Mouse (Mus musculus): Measurements from ENCODE around the gene Sass6.
"Not testable (repeated sequence)": the region's sequence is repeated elsewhere in the genome, so short reads cannot be mapped to it uniquely, and the experiment has no call there.

Sass6 gene

DNA sequence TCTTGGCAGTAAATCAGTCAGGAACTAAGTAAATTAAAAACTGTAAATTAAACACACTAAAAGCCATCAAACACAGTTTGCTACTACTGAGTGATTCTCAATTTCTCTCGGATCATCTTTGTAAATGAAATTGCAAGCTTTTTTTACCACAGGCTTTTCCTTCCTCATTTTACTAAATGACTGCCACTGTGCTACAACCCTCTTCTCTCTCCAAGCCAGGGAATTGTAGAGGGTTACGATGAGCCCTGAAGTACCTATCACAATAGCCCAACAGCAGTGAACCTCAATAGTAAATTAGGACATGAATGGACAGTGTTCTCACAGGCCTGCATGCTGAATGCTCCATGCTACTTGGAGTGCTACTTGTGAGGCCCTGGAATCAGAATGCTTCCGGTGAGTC, 39.3 kb downstream of the Sass6 start:
- no peak for DNase-seq

DNA sequence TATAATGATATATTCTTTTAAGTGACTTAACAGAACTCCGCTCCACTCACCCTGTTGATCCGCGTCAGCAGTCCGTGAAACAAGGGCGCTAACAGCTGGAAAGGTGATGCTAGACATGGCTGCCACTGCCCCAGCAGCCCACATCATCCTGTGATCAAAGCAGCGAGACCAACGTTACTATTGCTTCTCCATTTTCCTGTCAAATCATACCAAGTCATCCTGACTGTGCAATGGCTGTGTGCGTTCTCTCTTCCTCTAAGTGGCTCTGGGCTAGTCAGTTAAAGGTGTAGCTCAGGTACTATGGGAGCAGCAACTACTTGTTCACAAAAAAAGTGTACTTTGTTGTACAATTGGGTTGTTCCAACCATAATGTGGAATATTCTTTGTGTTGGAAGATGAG, 40.1 kb downstream of the Sass6 start:
- no peak for DNase-seq

DNA sequence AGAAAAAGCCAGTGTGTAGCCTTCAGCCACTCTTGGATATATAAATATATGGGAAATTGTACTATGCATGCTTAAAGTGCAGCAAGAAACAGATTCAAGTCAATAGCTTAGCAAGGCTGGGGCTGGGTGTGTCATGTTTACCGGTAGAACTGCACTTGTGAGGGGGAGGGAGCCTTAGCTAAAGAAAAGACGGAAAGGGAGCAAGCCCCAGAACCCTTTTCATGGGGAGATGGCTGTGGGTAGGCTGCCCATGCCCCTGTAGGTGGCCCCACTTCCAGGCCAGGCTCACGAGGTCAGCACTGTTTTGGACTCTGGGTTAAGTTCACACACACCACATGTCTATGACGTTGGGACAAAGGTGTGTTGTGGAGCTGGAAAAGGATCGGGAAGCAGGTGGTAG, 41.0 kb downstream of the Sass6 start:
- no peak for DNase-seq

DNA sequence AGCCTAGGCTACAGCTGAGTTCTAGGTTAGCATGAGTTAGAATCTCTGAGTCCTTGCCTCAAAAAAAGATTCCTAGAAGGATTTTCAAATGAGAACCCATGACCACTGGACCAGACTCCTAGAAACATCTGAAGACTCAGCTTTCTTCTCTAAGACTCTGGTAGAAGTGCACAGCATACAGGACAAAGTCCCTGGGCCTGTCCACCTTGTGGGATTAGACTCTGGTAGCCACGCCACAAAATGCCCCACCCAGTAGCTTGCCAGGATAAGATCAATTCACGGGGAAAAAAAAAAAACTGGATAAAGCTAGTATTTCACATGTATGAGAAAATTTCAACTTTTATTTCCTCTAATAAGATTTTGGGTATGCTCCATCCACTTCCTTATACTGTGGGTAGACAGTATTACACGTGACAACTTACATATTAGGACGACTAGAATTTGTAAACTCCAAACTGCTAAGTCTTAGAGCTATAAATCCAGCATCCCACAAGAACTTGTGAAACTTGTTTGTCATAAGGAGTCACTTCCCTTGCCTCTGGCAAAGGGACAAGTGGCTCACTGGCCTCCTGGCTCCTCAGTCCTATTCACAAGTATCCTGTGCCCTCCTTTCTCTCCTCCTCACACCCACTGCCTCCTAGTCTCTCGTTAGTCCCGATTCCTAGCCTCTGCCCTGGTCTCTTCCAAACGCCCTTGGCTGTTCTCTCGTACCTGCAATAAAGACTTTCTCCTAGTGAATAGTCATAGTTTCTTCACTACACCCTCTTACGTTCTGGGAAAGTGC, 43.1 kb downstream of the Sass6 start:
- no peak for DNase-seq

DNA sequence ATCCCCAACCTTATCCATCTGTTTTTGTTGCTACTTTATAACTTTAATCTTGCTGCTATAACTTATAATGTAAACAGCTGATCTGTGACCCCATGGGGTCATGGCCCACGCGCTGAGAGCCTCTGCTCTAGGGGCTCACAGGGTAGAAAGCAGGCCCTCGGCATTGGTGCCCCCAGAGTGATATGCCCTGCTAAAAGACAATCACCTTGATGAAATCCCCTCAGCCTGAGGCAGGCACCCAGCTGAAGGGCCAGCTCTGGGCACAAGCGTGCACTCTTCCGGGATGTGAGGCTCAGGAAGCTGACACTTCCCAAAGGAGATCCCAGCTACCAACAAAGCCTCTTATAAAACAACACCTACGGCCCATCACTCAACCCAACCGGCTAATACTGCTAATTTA, 43.8 kb downstream of the Sass6 start:
- DNase-seq = no peak

DNA sequence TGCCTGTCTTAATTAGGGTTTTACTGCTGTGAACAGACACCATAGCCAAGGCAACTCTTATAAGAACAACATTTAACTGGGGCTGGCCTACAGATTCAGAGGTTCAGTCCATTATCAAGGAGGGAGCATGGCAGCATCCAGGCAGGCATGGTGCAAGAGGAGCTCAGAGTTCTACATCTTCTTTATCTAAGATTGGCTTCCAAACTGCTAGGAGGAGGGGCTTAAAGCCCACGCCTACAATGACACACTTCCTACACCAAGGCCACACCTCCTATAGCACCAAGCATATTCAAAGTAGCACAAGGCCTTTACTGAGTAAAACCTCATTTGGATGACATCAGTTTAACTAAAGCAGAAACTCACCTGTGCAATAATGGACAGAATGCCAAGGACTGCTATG, 45.2 kb downstream of the Sass6 start:
- no peak for DNase-seq

DNA sequence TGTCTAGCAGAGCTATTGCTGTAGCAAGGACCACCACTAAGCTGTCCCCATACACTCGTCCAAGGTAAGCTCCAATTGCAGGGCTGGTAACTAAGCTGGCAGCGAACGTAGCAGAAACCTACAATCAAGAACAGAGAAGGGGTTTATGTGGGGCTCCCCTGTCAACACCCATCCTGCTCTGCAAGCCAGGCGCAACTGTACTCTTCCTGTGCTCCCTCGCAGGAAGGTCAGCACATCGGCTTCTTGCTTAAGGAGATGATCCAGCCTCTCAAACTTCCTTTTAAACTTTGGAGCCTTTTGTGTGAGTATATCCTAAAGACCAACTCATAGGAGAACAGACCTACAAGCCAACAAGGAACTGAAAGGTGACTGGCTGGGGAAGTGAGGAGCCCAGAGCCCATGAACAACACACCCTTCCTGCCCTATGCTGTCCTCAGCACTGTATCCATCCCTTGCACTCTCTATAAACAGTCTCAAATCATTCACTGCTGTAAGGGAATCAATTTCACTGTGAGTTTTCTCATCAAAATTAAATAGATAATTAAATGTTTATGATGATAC, 47.1 kb downstream of the Sass6 start:
- DNase-seq = no peak

DNA sequence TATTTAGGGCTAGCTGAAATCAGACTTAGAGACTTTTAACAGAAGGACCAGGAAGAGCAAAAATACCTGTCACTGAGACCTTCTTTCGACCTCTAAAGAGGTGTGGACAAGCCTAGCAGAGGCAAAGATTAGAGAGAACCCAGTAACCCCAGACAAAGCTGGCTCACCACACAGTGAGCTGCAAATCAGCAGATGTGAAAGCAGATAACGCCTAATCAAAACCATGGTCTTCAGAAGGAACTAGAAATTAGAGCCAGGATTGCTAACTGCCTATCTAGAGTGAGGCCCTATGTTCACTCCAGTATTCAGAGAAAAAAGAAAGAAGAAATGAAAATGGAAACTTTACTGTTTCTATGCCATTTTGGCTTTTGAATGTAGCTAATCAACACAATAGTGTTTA, 47.6 kb downstream of the Sass6 start:
- DNase-seq = no peak

DNA sequence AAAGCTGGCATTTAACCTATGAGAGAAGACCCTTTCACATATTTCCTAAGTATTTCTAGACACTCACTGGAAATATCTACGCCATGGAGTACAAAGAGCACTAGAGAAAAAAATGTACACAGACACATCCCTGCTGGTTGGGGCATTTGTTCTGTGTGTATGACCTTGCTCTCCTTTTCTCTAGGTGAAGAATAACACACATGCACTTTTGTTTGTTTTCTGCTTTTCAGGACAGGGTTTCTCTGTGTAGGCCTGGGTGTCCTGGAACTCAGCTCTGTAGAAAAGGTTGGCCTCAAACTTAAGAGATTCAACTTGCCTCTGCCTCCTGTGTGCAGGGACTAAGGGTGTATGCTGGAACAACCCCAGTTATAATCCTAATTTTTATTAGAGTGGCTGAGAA, 51.6 kb downstream of the Sass6 start:
- DNase-seq = no peak

DNA sequence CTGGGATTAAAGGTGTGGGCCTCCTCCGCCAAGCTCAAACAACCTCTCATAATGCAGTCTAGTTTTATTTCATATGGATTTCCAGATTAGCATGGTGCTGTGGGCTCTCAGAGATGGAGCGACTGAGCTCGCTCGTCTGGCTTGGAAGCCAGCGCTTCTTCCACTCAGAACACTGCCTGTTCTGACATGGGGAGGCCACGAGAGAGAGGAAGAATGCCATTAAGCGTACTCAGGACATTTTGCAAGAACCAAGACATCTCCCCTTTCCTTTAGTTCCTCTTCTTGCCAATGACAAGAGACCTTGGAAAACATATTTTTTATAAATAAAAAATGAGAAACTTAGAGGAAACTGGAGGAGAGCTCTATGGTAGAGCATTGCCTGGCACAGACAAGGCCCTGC, 54.0 kb downstream of the Sass6 start:
- no peak for DNase-seq

DNA sequence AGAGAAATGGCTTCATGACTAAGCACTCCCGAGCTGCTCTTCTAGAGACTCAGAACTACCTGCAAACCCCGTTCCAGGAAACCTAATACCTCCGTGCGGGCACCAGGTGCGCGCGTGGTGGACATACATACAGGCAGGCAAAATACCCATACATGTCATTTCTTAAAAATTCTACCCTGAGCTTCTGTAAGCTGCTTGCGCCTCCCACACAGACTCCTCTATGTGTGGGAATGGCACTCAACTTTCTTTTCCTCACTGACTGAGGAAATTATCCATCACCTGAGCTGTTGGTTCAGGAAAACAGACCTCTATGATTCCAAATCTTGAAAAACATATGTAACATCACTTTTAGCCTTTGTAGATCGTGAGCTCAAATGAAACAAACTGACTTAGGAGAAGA, 55.9 kb downstream of the Sass6 start:
- DNase-seq = no peak

DNA sequence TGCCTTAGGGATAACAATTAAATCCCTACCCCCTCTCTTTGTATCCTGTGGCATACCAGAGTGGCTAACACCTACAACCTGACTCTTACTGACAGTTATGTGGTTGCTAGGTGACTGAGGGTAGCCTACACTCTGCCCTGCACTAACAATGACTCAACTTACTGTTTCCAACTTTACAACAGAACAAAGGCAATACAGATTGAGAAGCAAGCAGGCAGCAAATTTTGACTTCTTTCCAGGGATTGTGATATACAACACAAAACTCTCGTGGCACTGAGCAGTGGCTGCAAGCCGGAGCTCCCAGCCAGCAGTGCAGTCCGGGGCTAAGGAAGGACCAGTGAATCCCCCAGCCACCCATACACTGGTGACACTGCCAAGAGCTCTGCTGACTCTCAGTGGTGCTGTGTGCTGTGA, 57.3 kb downstream of the Sass6 start:
- no peak for DNase-seq

DNA sequence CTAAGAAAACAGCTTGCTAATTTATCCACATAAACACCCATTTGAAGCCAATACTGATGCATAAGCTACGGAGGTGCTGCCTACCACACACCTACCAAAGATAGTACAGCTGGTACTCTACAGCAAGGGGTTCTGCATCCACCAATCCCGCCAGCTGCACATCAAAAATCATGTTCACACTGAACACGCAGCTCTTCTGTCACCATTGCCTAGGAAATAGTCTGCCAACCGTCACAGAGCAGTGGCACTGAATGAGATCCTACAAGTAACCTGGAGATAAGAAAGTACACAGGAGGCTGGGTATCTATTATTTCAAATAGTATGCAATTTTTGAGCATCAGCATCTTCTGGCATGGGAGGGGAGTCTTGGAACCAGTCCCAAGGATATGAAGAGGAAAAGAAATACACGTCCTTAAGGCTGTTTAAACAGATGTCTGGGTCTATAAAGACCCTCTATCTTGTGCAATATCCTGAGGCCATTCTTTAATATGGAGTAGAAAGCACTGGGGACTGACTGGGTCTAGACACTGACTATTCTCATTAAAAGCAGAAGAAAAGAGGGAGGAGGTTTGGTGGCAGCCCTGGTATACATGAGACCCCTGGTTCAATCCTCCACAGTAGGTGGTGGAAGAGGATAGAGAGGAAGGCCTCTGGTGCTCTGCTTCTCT, 58.6 kb downstream of the Sass6 start:
- no peak for DNase-seq

DNA sequence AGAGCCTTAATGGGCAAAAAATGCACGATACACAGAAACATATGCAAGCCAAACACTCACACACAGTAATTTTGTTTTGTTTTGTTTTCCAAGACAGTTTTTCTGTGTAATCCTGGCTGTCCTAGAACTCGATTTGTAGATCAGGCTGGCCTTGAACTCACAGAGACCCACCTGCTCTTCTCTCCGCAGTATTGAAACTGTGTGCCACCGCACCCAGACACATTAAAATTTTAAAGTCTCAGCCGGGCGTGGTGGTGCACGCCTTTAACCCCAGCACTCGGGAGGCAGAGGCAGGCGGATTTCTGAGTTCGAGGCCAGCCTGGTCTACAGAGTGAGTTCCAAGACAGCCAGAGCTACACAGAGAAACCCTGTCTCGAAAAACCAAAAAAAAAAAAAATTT, 59.3 kb downstream of the Sass6 start:
- not testable (repeated sequence) for DNase-seq

DNA sequence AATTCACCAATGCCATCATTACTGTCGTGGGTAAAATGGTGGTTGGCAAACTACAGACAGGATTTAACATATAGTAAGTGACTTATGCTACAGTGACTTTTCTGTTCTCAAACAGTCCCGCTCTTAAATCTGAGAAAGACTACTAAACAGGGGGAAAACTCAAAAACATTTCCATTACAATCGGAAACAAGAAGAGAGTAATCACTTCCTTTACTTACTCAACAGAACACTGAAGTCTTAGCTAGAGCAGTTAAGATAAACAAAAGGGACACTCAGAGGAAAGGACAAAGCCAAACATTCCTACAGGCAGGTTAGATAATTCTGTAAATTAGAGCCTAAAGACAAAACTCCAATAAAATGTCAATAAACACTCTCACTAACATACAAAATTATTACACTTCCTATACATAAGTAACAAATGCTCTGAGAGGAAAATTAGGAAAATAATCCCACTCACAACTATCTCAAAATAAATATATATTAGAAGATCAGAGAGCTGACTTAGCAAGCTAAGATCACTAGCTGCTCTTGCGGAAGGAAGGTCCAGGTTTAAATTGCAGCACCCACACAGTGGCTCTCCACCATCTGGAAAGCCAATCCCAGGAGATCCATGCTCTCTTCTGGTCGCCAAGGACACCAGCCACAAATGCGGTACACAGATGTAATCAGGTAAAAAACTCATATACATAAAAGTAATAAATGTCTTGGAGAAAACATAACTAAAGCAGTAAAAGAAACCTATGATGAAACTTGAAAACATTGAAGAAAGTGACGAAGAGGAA, 61.6 kb downstream of the Sass6 start:
- no peak for DNase-seq

DNA sequence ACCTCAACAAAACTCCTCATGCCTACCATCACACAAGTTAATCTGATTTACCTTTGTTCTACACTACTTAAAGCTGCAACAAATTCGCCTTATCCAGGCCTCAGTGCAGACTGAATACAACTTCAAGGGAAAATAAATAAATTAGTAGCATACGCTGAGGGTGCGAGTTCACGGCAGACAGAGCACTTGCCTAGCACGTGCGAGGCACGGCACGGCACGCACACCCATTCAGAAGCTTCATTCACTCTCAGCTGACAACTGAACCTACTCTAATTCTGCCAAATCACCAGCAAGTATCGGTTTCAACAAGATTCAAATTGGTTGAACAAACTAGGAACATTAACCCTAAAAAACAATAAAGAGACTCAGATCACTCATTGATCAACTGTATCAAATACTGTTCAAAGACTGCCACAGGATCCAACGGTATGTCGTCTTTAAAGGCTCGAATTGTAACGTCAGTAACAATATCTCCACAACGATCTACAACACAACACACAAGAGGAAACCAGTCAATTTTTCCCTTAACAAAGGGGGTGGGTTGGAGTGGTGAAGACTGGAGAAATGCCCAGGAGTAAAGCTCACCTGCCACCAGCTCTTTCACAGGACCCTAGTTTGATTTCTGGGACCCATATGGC, 64.3 kb downstream of the Sass6 start:
- DNase-seq = no peak

DNA sequence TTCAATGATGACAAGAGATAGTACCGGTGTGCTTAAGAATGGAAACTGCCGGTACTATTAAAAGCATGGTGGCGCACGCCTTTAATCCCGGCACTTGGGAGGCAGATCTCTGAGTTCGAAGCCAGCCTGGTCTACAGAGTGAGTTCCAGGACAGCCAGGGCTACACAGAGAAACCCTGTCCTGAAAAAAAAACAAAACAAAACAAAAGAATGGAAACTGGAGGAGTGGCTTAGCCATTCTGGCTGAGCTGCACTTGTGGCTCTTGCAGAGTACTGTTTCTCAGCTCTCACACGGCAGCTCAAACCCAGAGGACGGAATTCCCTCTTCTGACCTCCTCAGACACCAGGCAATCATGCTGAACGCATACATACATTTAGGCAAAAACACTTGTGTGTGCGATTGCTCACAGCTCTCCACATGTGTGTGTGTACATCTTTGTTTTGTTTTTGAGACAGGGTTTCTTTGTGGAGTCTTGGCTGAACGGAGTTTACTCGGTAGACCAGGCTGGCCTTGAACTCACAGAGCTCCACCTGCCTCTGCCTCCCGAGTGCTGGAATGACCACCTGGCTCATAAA, 65.2 kb downstream of the Sass6 start:
- no peak for DNase-seq

DNA sequence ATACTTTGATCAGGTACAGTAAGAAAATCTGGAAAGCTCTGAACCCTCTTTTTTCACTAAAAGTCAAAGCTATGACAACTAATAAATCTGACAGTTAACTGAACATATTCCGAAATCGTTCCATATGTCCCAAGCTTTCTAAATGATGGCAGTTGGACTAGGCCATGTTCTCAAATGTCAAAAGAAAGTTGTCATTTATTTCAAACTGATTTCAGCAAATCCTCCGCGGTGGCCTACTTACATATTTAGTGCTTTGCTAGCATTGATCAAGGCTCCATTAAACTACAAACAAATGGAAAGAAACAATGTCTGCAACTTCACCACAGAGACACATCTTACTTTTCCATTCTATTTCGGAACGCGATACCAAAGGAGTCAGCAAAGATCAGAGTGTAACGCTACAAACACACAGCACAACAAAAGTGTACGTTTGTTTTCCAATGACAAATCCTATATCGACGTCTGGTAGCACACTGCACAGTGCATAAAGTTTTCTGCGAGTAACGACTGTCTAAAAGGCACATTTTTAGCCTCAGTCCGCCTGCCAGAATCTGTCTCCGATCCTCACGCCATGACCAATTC, 66.6 kb downstream of the Sass6 start:
- DNase-seq = no peak

DNA sequence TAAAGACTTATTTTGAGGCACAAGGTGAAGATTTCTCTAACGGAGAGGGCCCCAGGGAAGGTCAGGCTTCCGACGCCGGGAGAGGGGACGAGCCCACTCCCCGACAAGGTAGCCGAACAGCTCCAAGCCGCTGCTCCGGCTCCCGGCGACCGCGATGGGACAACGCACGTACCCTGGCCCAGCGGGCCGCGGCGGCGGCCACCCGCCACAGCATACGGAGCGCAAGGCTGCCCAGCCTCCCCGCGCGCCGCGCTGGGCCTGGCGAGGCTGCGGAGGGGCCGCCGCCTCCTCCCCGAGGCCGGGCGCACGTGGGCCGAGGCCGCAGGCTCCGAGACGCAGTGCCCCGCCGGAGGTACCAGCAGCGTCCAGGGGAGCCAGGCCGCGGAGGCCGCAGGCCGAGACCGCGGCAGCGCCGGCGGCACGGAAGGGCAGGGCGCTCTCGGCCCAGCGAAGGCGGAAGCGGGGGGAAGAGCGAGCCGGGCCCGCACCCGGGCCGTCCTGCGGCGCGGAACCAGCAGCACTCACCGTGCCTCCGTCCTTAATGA, 67.2 kb downstream of the Sass6 start:
- DNase-seq = no peak

DNA sequence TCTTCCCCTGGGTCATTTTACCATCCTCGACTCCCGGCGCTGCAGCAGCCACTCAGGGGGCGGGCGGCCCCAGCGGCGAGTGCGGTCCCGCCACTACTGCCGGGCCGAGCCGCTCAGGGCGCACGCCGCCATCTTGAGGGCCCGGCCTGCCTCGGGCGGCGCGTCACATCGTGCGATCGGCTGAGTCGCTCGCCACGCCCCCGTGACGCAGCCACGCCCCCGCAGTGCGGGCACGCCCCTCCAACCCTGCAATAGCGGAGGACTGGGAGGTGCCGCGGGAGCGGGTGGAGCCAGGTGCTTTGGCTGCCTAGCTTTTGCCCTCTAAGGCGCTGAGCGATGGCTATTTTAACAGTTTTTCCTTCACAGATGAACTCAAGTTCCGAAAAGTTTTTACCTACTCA, 67.7 kb downstream of the Sass6 start, which contains the start of gene Mfsd14a:
Gene Mfsd14a, minus strand, starts transcription at position 215 of the 401 bp plus-strand sequence.
- peak; percentile 99 for DNase-seq

DNA sequence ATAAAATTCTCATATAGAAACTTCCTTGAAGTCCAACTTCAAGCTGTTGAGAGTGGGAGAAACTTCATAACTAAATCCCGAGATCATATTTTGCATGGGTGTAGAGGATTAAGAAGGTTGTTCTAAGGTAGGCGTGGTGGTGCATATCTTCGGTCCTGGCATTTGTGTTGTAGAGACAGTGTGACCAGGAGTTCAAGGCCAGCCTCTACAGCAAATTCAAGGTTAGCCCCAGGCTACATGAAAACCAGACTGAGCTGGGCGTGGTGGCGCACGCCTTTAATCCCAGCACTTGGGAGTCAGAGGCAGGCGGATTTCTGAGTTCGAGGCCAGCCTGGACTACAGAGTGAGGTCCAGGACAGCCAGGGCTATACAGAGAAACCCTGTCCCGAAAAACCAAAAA, 69.5 kb downstream of the Sass6 start:
- not testable (repeated sequence) for DNase-seq
